Mouse (Mus musculus) cortical plate, adult 2 months (tissue): ENCODE data around the gene Ranbp9.

Source experiments
- CTCF ChIP-seq: fragments of 200-500 bp; IDR thresholded peaks from 2 replicates; pipeline ENCODE4 v1.5.1; 2011; ENCODE audit warnings: mild to moderate bottlenecking, control low read depth, low read length; ENCODE audit not compliant: insufficient read depth; ENCODE audit errors: extremely low read depth
- POLR2A ChIP-seq: fragments of 200-500 bp; IDR thresholded peaks from 2 replicates; pipeline ENCODE4 v1.6.1; 2011; ENCODE audit warnings: mild to moderate bottlenecking, low read length, control low read depth; ENCODE audit not compliant: insufficient read depth; ENCODE audit errors: extremely low read depth

- TF ChIP-seq POLR2A (no peak), CTCF (no peak)
These were observed 44.5 kb upstream of the Ranbp9 start for GRCm38 (mm10) chr13:43525363-43526134.
